Mouse (Mus musculus): ENCODE measurements around the gene Pax2. TPM values are rescaled to one million over a fixed set of nuclear protein-coding genes. Genes with fewer than 3 reads are reported as not detected.

Pax2 gene
- total and polyA plus RNA-seq, 3 experiments, result not detected

- dilution Hi-C loops (cut with MboI; ENCODE audit: extremely low pct_ligation_motif_present, extremely low pct_unique_long_range_greater_than_20kb, low sequenced_read_pairs), result no loop called here
- H3K27me3 ChIP-seq (replicated peaks), result peaks cover 74% of the 10 kb centered on the region
- H3K4me2 ChIP-seq (ENCODE audit: insufficient read depth, low read depth, poor library complexity, severe bottlenecking), result peak overlapping the region; percentile 26; the same call in 1 of the 2 replicates
- no peak overlapping the region for H3K27ac ChIP-seq (ENCODE audit: insufficient read depth, low read depth)
- H3K9me3 ChIP-seq (replicated peaks; ENCODE audit: low read length), result peaks cover 9% of the 10 kb centered on the region
- TF ChIP-seq POLR2A (IDR thresholded peaks at IDR 0.05; ENCODE audit: low read depth, low read length), result no peak
- no peak for TF ChIP-seq POLR2AphosphoS2 (IDR thresholded peaks at IDR 0.05; ENCODE audit: low read depth, low read length)
- TF ChIP-seq CTCF (conservative IDR thresholded peaks at IDR 0.05 in 1 of 2, IDR thresholded peaks at IDR 0.05 in 1 of 2; ENCODE audit: low read depth in 2 of 2, low read length in 2 of 2), result no peak
- no peak for TF ChIP-seq IRF4 (IDR thresholded peaks at IDR 0.05; ENCODE audit: low read depth, low read length)
- no peak for TF ChIP-seq MAZ (IDR thresholded peaks at IDR 0.05; ENCODE audit: low read depth, low read length)
- TF ChIP-seq RCOR1 (conservative IDR thresholded peaks at IDR 0.05; ENCODE audit: low read depth, low read length), result no peak
- no peak for TF ChIP-seq CHD1 (IDR thresholded peaks at IDR 0.05; ENCODE audit: low read depth, low read length)
- no peak for TF ChIP-seq ZKSCAN1 (IDR thresholded peaks at IDR 0.05; ENCODE audit: borderline replicate concordance, low read depth, low read length)
- no peak for TF ChIP-seq TCF12 (IDR thresholded peaks at IDR 0.05; ENCODE audit: low read depth, low read length)
- TF ChIP-seq MXI1 (IDR thresholded peaks at IDR 0.05; ENCODE audit: low read depth, low read length), result no peak
- no peak for TF ChIP-seq TBP (conservative IDR thresholded peaks at IDR 0.05; ENCODE audit: low read depth, low read length)
- TF ChIP-seq JUN (IDR thresholded peaks at IDR 0.05; ENCODE audit: insufficient read depth, low read depth, low read length), result no peak
- no peak for TF ChIP-seq SMC3 (IDR thresholded peaks at IDR 0.05; ENCODE audit: low read depth, low read length)
- no peak for TF ChIP-seq MAX (IDR thresholded peaks at IDR 0.05; ENCODE audit: low read length)
- no peaks in the 10 kb centered on the region for H3K79me2 ChIP-seq (replicated peaks; ENCODE audit: control insufficient read depth, extremely low read depth, insufficient read depth, poor library complexity, severe bottlenecking)
- in situ Hi-C loops (cut with MboI; ENCODE audit: low pct_ligation_motif_present, low pct_unique_long_range_greater_than_20kb, low sequenced_read_pairs), result no loop called here
- DNase-seq (ENCODE audit: extremely low read depth), result peak; percentile 11
- H3K9ac ChIP-seq (ENCODE audit: insufficient read depth, low read depth), result no peak overlapping the region
- H3K36me3 ChIP-seq (replicated peaks in 1 of 2; ENCODE audit: control insufficient read depth in 1 of 2, insufficient read depth in 1 of 2, low read length in 1 of 2), result no peaks in the 10 kb centered on the region
- peaks cover 0 to 7% of the 10 kb centered on the region in 2 experiments; a peak in 1 of 4 replicates for H3K4me1 ChIP-seq (ENCODE audit: control insufficient read depth in 1 of 2, insufficient read depth in 2 of 2)
- no peak overlapping the region for H3K4me3 ChIP-seq (replicated peaks in 1 of 3; ENCODE audit: low read depth in 2 of 3, low read length in 2 of 3, poor library complexity in 1 of 3)
Measured at GRCm38 (mm10) chr19:44719292-44720193, 36.3 kb upstream of the Pax2 start.

- Histone ChIP-seq H3K27me3 (replicated peaks) (peaks cover 79% of the 10 kb centered on the region), H3K27ac (ENCODE audit: insufficient read depth, low read depth) (no peak overlapping the region), H3K9me3 (replicated peaks; ENCODE audit: low read length) (peaks cover 9% of the 10 kb centered on the region), H3K36me3 (replicated peaks in 1 of 2; ENCODE audit: control insufficient read depth in 1 of 2, insufficient read depth in 1 of 2, low read length in 1 of 2) (no peaks in the 10 kb centered on the region), H3K4me3 (replicated peaks in 1 of 3; ENCODE audit: low read depth in 2 of 3, low read length in 2 of 3, poor library complexity in 1 of 3) (no peak overlapping the region), H3K9ac (ENCODE audit: insufficient read depth, low read depth) (no peak overlapping the region), H3K4me1 (ENCODE audit: control insufficient read depth in 1 of 2, insufficient read depth in 2 of 2) (peaks cover 0 to 7% of the 10 kb centered on the region in 2 experiments; a peak in 1 of 4 replicates), H3K4me2 (ENCODE audit: insufficient read depth, low read depth, poor library complexity, severe bottlenecking) (peak overlapping the region; percentile 26; the same call in 1 of the 2 replicates), H3K79me2 (replicated peaks; ENCODE audit: control insufficient read depth, extremely low read depth, insufficient read depth, poor library complexity, severe bottlenecking) (no peaks in the 10 kb centered on the region)
- dilution Hi-C loops (cut with MboI; ENCODE audit: extremely low pct_ligation_motif_present, extremely low pct_unique_long_range_greater_than_20kb, low sequenced_read_pairs) (no loop called here), in situ Hi-C loops (cut with MboI; ENCODE audit: low pct_ligation_motif_present, low pct_unique_long_range_greater_than_20kb, low sequenced_read_pairs) (no loop called here)
- DNase-seq (ENCODE audit: extremely low read depth), result no peak
- no peak for TF ChIP-seq SIN3A (IDR thresholded peaks at IDR 0.05; ENCODE audit: low read length)
- TF ChIP-seq ZC3H11A (IDR thresholded peaks at IDR 0.05; ENCODE audit: low read depth, low read length), result no peak
- no peak for TF ChIP-seq NRF1 (IDR thresholded peaks at IDR 0.05; ENCODE audit: low read depth, low read length)
- no peak for TF ChIP-seq USF1 (IDR thresholded peaks at IDR 0.05; ENCODE audit: low read depth, low read length)
- no peak for TF ChIP-seq NELFE (IDR thresholded peaks at IDR 0.05; ENCODE audit: low read depth, low read length)
- TF ChIP-seq KAT2A (IDR thresholded peaks at IDR 0.05; ENCODE audit: insufficient replicate concordance, low read length), result no peak
- no peak for TF ChIP-seq MAZ (IDR thresholded peaks at IDR 0.05; ENCODE audit: low read depth, low read length)
- no peak for TF ChIP-seq ELF1 (IDR thresholded peaks at IDR 0.05; ENCODE audit: low read depth, low read length)
- no peak for TF ChIP-seq MAFK (IDR thresholded peaks at IDR 0.05; ENCODE audit: insufficient replicate concordance, low read length)
- no peak for TF ChIP-seq PAX5 (IDR thresholded peaks at IDR 0.05; ENCODE audit: low read length)
Measured at GRCm38 (mm10) chr19:44720194-44720521, 35.7 kb upstream of the Pax2 start.

Data from CH12.LX (cell line).